Mouse (Mus musculus) liver, adult 2 months (tissue): ENCODE data around the gene Maats1.

Experiments used
- CTCF ChIP-seq: fragments of 200-500 bp; IDR thresholded peaks from 2 replicates; pipeline ENCODE4 v1.5.1; 2011; ENCODE audit warnings: low read depth, low read length, control low read depth
- POLR2A ChIP-seq: fragments of 200-500 bp; IDR thresholded peaks from 2 replicates; pipeline ENCODE4 v1.6.1; 2011; ENCODE audit warnings: low read length, control low read depth; ENCODE audit not compliant: insufficient read depth; ENCODE audit errors: extremely low read depth

DNA sequence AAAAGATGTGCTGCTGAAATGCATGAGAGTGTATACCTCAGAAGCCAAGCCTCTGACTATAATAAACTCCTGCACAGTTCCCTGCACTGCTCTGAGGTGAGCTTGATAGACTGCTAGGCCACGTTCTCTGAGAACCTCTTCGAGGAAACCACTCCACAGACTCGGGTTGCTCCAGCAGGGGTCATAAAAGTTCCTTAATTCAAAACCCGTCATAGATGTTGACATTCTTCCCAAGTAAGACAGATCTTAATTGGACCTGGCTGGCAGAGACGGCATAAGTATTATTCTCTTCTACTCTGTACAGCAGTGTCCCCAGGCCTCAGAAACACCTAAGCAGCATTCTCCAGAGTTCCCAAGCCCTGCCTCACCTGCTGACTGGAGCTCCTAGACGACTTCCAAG is 9.0 kb upstream of the Maats1 start:
- TF ChIP-seq POLR2A (no peak), CTCF (no peak)
